Mouse (Mus musculus) lung, adult 18-20 months (tissue): ENCODE data around the gene Pdzk1ip1.

ENCODE experiments used
- DNase-seq, 2 experiments: peaks; one replicate each; pipeline ENCODE4 v3.0.0; 2022; ENCODE audit warnings: mixed read lengths in 2 of 2

Pdzk1ip1 gene

DNA sequence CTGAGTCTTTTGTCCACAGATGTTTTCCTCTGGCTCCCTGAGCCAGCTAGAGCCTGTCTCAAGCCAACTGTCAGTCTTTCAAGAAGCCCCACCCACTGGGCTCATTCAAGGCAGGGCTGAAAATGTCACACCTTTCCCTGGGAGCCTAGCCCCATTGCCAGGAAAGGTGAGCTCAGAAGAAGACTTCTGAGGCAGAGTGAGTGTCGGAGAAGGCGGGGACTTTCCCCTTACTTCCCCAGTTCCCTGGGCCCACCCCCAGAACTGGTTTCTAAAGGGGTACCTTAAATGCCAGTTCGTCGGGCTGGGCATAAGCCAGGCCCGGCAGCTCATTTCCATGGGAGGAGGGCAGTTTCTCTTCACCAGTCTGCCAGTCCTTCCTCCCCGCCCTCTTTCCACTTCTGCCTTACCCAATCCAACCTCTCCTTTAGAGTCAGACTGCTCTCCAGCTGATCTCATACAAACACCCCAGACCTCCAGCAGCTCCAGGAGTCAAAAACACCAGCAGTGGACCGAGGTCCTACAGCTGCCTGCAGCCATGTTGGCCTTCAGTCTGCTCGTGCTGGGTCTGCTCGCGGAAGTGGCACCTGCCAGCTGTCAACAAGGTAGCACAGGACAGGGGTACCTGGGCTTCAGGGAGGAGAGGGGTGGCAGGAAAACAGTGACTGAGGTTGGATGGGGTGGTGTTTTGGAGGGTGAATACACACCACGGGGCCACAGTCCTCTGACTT is at the start of gene Pdzk1ip1:
Gene Pdzk1ip1 (plus strand): TSS at position 98 of the 728 bp plus-strand sequence.
- DNase-seq: peak; percentile 66 to 75

- DNase-seq: no peak
Measured at GRCm38 (mm10) chr4:115045621-115046020, 42.9 kb upstream of the Pdzk1ip1 start.

DNA sequence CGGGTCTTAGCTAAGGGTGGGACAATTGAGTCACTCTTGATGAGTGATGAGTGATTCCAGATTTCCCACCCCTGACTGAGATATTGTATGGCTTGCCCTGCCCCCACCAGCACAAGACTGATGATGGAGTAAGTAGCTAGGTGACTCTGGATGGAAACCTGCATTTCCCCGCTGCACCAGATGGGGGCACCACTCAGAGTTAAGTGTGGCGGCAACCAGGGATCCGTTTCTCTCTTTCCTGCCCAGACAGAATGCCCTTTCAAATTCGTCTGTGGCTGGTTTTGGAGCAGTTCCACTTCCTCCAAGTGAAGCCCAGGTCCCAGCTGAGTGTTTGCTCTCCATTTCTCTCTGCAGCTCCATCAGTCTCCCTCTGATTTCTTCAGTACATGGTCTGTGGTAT is 40.8 kb upstream of the Pdzk1ip1 start:
- peak; percentile 65 to 70 for DNase-seq

GRCm38 (mm10) chr4:115048190-115048589 is 40.3 kb upstream of the Pdzk1ip1 start:
- no peak for DNase-seq

GRCm38 (mm10) chr4:115051245-115051644 is 37.3 kb upstream of the Pdzk1ip1 start:
- no peak for DNase-seq

- DNase-seq: peak; percentile 83 to 88
Measured at GRCm38 (mm10) chr4:115052343-115053005, 36.0 kb upstream of the Pdzk1ip1 start.

DNA sequence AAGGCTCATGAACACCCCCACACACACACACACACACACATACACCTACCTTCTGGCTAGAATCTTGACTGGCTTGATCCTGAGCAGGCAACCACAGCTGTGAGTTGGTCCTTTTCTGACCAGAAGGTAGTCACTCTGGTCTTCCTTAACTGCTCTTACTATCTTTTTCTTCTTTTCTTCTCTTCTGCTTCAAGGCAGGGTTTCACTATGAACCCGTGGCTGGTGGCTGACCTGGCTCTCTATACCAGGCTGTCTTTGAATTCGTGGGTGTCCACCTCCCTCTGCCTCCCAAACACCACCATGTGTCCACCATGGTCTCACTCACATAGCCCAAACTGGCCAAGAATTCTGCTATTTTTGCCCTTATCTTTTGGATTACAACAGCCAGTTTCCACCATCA is 33.5 kb upstream of the Pdzk1ip1 start:
- DNase-seq: no peak

DNA sequence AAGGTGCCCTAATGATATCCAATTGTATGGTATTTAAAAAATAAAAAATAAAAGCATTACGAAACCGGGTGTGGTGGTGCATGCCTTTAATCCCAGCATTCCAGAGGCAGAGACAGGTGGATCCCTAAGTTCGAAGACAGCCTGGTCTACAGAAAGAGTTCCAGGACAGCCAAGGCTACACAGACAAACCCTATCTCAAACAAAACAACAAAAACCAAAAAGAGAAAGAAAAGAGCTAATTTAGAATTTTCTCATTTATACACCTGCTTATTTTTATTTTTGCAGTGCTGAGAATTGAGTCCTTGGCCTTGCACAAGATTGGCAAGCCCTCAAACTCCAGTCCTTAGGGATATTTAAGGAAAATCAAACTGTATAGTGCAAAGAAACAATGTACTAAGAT is 32.8 kb upstream of the Pdzk1ip1 start:
- DNase-seq: no peak

DNA sequence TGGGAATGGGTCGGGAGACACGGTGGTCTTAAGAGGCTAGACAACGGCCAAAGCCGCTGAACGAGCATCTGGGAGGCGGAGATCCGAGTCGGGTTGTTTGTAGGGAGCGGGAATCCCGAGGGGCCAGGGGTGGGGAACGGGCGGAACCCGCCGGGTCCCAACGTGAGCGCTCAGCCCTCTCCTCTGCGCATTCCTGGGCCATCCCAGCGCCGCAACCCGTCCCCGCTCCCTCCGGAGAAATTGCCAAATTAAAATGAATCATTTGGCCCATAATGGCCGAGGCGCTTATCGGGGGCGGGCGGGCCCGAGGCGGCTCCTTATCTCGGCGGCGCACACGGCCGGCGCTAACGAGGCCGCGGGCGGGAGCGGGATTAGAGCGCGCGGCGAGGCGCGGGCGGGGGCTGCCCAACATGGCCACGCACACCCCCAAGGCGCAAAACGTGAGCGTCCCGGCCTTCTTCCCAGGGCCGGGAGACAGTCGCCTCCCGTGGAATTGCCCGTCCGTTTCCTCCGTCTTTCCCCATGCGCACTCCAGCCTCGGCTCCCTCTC is 32.1 kb upstream of the Pdzk1ip1 start, which contains the start of gene Tal1:
Gene Tal1 (plus strand): TSS at position 56 of the 550 bp plus-strand sequence.
- DNase-seq: peak in 1 of 2 experiments; percentile 41

DNA sequence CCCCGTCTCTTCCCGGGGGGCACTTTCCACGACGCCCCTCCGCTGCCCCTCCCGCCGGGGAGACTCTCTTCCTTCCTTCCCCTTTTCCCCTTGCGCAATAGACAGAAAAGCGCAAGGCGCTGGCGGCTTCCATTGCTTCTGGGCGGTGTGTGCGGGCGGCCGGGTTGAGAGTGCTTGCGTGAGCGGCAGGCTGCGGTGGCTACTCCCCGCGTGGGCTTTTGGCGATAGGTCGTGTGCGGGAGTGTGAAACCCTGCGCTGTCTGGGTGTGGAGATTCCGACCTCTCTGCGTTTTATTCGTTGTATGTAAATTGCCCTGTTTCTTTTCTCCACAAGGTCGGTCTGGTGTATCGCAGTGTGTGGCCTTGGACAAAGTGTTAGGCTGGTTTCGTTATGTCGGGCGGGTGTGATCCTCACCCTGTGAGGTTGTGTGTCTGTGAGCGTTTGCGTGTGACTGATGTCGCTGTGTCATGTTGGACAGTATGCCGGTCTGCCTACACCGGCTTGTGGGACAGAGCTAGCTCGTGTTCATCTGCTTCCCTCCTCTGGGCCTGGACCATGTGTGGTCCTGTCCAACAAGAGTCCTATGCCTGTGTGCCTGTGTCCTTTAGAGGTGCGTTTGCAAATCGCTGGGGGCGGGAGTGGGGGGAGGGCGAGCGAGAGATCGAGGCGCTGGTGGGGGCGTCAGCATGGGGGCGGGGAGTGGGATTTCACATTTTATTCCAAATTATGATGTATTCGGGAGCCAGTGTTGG is 31.4 kb upstream of the Pdzk1ip1 start:
- peak; percentile 71 to 72 for DNase-seq

DNA sequence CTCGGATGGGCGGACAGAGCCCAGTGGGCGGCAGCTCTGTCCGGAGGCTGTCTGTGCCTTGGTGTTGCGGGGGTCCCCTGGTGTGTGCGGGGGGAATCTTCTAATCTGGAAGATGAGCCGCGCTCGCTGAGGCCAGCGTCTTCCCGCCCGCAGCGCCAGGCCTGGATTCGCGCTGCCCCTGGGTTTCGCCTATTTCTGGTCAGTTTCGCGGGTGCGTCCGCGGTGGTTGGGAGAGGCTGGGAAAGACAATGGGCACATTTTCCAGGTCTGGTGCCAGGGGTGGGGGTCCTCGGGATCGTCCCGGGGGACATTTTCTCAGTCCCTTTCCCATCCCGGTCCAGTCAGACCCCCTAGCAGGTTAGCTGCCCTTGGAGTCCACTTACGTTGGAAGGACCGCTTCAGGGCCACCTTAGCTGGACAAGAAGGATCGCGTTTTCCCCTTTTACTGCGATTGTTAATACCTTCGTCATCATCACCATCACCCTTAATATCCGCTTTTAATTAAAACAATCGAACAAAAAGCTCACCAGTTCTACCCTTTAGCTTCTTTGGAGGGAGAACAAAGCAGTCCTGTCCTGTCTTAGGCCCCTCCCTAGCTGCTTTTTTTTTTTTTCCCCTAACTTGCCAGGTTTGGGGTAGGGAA is 30.7 kb upstream of the Pdzk1ip1 start:
- no peak for DNase-seq

GRCm38 (mm10) chr4:115058317-115058761 is 30.2 kb upstream of the Pdzk1ip1 start:
- DNase-seq: peak in 1 of 2 experiments; percentile 22

GRCm38 (mm10) chr4:115058871-115059590 is 29.5 kb upstream of the Pdzk1ip1 start:
- no peak for DNase-seq

- DNase-seq: peak; percentile 28 to 47
Measured at GRCm38 (mm10) chr4:115059871-115060270, 28.6 kb upstream of the Pdzk1ip1 start.

DNA sequence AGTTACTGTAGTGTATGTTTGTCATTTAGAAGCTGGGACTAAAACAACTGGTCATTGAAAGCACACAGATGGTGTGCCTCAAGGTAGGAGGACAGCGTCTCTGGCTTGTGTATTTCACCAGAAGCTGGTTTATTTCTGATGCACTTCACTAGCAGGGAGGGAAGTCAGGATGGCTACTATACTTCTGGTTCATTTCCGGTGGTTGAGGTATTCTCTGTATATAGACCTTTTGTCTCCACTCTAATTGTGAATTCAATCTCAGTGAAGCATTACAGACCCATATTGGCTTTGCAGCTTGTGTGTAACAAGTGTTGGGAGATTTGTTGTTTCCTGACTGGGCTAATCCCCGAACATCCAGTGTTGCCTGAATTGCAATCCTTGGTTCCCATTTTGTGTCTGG is 27.8 kb upstream of the Pdzk1ip1 start:
- no peak for DNase-seq

DNA sequence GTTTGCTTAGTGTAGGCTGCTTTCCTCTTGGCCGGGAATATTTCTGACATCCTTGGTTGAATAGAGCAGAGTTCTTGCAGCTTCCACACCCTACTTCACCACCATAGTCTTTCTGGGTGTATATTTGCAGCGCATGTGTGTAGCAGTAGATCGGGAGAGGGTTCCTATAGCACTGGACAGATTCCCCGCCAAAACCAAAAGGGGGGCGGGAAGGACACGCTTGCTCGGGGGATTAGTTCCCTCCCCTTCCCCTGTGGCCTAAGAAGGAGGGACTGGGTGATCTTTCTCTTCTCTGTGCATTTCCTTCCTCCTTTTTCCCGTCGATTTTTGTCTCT is 26.0 kb upstream of the Pdzk1ip1 start:
- no peak for DNase-seq

DNA sequence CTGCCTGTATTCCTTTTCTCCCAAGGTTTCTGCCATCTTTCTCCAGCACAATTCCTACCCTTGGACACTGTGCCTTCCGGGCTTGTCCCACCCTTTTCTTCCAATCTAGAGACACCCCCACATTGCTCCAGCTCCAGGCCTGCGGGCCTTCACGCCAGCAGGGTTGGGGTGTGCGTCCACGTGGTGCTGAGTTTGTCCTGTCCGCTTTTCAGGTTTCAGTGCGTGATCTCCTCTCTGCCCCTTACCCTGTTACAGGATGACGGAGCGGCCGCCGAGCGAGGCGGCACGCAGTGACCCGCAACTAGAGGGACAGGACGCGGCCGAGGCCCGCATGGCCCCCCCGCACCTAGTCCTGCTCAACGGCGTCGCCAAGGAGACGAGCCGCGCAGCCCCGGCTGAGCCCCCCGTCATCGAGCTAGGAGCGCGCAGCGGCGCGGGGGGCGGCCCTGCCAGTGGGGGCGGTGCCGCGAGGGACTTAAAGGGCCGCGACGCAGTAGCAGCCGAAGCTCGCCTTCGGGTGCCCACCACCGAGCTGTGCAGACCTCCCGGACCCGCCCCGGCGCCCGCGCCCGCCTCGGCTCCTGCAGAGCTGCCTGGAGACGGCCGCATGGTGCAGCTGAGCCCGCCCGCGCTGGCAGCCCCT is 25.5 kb upstream of the Pdzk1ip1 start:
- peak in 1 of 2 experiments; percentile 22 for DNase-seq

DNA sequence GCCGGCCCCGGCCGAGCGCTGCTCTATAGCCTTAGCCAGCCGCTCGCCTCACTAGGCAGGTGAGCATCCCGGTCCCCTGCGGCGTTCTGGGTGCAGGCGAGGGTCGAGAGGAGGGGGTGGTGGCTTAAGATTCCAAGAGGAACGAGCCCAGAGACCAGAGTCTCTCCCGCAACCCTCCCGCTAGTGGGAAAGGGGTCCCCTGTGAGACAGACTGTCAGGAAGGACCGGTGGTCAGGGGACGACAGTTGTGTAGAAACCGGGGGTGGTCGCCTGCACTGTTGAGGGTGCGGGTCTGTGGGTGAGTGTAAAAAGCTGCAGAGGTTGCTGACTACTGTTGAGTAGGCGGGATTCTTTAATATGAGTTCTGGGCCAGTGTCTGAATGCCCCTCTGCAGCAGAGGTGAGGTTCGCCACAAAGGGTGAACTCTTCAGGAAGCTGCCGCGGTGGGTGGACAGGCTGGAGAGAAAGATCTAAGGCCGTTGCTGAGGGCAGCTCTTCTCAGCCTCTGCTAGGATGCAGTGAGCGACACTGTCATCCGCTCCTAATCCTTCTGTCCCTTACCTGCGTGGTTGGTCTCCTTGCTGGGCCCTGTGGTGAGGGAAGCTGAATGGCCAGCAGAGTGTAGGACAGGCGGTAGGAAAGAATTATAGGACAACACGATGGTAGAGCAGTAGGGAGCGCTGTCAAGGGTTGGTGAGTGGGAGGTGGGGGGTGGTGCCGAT is 24.8 kb upstream of the Pdzk1ip1 start:
- DNase-seq: no peak

DNA sequence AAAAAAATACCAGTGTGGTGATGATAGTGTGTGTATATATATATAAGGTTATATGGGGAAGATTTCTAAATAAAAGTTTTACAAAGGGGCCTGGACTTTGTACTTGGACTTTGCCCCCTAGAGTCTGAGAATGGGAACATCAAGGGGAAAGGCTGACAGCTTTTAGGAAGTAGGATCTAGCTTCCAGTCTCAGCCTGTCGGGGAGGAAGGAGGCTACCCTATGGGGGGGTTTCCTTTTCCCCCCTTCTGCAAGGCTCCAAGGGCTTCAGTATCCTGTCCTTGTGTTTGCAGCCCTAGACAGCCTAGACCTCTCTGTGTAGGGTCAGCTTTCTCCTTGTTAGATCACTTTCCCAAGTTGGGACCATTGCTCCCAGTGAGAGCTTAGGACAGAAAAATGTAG is 16.8 kb upstream of the Pdzk1ip1 start:
- DNase-seq: no peak

DNA sequence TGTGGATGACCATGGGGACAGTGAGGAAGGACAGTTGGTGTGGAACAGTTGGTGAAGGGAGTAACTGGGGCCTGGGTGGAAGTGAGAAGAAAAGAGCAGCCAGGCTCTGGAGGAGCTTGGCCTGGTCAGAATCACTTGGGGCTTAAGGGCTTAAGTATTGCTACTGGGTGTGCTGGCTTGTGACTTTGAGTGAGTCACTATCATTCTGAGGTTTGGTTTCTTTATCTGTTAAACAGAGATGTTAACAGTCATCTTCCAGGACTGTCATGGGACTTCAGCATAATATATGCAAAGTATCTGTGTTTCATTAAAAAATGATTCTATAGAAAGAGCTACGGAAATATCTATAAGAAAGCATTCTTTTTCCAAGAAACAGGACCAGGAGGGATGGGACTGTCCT is 13.7 kb upstream of the Pdzk1ip1 start:
- DNase-seq: no peak
